Mouse (Mus musculus) neural tube, embryonic 13.5 days (tissue): ENCODE results near the gene Zglp1. TPM values are rescaled to one million over a fixed set of nuclear protein-coding genes. Genes with fewer than 3 reads are reported as not detected.

ENCODE experiments used
- ATAC-seq: fragments of 200-750 bp; cut with Nextera tagmentation; 2 replicates; pipeline ENCODE4 v1.8.0; 2017; ENCODE audit warnings: low read depth, mild to moderate bottlenecking, moderate TSS enrichment, moderate library complexity
- H3K27ac ChIP-seq: fragments of 300-500 bp; sonication (generic); replicated peaks from 2 replicates; pipeline ENCODE4 v1.5.1; 2015; ENCODE audit warnings: moderate library complexity, mild to moderate bottlenecking, inconsistent platforms
- H3K27me3 ChIP-seq: fragments of 300-500 bp; sonication (generic); 2 replicates; pipeline ENCODE4 v1.6.1; 2015; ENCODE audit warnings: mild to moderate bottlenecking, inconsistent platforms
- H3K36me3 ChIP-seq: fragments of 300-500 bp; sonication (generic); 2 replicates; pipeline ENCODE4 v1.6.1; 2015; ENCODE audit warnings: mild to moderate bottlenecking, inconsistent platforms
- H3K4me1 ChIP-seq: fragments of 300-500 bp; sonication (generic); replicated peaks from 2 replicates; pipeline ENCODE4 v1.6.1; 2015; ENCODE audit warnings: inconsistent platforms
- H3K4me2 ChIP-seq: fragments of 300-500 bp; sonication (generic); 2 replicates; pipeline ENCODE4 v1.6.1; 2015; ENCODE audit warnings: inconsistent platforms, mild to moderate bottlenecking, moderate library complexity
- H3K4me3 ChIP-seq: fragments of 300-500 bp; sonication (generic); 2 replicates; pipeline ENCODE4 v1.5.1; 2015; ENCODE audit warnings: mild to moderate bottlenecking, inconsistent platforms
- H3K9ac ChIP-seq: fragments of 300-500 bp; sonication (generic); 2 replicates; pipeline ENCODE4 v1.6.1; 2015; ENCODE audit warnings: moderate library complexity, mild to moderate bottlenecking, inconsistent platforms
- H3K9me3 ChIP-seq: fragments of 300-500 bp; sonication (generic); 2 replicates; pipeline ENCODE4 v1.6.1; 2016; ENCODE audit warnings: inconsistent platforms
- WGBS: fragments of 180-500 bp; shearing (Covaris S2); methylation state at CpG from one replicate; pipeline ENCODE4 v1.1.7; 2015; 5-methylcytosine and 5-hydroxymethylcytosine counted together
- polyA plus RNA-seq: library from polyadenylated mRNA; unstranded; fragments of >200 nt; fragmentation: Nextera tagmentation; extraction: Ambion mirVana; gene quantifications from 2 replicates; pipeline ENCODE4 v1.2.1, GENCODE M21; 2015

Gene Zglp1
- polyA plus RNA-seq, 1 experiment from 2014 or later: 1.4 TPM

DNA sequence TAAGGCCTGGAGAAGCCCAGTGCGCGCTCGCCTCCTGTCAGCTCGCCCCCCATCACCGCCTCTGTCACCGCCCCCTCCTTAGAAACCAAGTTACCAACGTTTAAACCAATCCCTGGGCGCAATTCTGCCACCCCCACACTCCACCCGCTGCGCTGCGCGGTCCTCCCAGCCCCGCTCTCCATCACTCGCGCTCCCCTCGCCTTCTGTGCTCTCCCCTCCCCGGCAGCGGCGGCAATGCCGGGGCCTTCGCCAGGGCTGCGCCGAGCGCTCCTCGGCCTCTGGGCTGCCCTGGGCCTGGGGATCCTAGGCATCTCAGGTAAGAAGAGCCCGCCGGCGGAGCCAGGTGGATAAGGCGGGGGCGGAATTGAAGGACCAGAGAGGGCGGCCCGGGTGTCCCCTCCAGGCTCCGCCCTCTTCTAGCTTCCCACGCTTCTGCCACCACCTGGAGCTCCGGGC is 35.0 kb downstream of the Zglp1 start, which contains the start of gene Icam5:
Gene Icam5, plus strand, starts transcription at position 178 of the 456 bp plus-strand sequence.
- ATAC-seq: peak; percentile 22
- Histone ChIP-seq H3K27me3 (peaks cover 98% of the 10 kb centered on the region), H3K27ac (no peak within 1 kb of the TSS), H3K9me3 (no peaks in the 10 kb centered on the region), H3K4me2 (peak within 1 kb of the TSS; percentile 75), H3K4me3 (peak within 1 kb of the TSS; percentile 43), H3K4me1 (peaks cover 72% of the 10 kb centered on the region), H3K9ac (peak within 1 kb of the TSS; percentile 63), H3K36me3 (no peaks in the 10 kb centered on the region)
- WGBS: under 1% methylated on average over 35 of the region's 35 CpGs

DNA sequence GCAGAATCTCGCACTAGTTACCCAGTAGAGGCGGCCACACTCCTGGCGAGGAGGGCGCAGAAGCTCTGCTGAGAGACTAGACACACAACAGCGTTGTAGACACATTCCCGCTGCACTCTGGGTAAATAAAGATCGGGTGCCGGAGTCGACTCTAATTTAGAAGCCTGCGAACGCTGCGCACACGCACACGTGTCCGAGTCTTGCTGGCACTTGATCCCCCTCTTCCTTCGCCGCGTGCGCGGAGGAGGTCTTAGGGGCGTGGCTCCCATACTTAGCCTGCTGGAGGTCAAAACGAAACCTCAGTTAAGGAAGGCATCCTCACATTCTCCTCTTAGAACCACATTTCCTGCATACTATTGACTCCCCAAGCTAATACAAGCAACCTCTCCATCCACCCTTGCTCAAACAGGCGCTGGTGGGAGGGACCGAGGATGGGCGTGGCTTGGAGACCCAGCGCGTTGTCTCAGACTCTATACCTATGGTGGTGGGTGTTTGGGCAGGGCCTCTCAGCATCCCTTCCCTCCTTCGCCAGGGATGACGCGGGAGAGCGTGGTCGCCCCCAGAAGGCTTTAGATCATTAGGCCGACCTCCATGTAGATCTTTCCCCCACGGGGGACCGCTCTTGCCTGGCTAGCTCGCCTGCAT is 35.5 kb downstream of the Zglp1 start:
- H3K36me3 ChIP-seq: no peaks in the 10 kb centered on the region
- no peak overlapping the region for H3K27ac ChIP-seq
- H3K27me3 ChIP-seq: peaks cover 98% of the 10 kb centered on the region
- H3K4me2 ChIP-seq: peak overlapping the region; percentile 75
- H3K9ac ChIP-seq: peak overlapping the region; percentile 63
- peak overlapping the region; percentile 43 for H3K4me3 ChIP-seq
- H3K4me1 ChIP-seq: peaks cover 67% of the 10 kb centered on the region
- ATAC-seq: peak; percentile 59
- under 1% methylated on average over 36 of the region's 36 CpGs for WGBS
- no peaks in the 10 kb centered on the region for H3K9me3 ChIP-seq

DNA sequence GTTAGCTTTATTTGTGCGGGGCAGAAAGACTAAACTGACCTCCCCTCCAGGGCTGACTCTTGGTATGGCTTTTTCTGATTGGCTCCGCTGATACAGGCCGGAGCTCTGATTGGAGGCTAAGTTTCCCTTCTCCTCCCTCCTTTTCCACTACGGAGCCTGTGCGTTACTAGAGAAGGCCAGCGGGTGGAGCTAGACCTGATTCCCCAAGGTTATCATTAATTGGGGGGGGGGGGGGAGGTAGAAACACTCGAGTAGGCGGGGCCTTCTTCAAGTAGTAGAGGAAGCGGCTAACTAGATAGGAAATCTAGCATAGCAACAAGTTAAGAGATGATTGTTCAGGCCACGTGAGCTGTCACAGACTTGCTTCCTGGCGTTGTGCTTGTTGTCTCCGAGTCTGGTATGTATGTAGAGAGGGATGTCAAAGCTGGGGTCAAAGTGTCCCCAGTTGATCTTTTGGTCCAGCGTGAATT is 36.1 kb downstream of the Zglp1 start:
- no peaks in the 10 kb centered on the region for H3K9me3 ChIP-seq
- peak overlapping the region; percentile 43 for H3K4me3 ChIP-seq
- H3K27ac ChIP-seq: no peak overlapping the region
- no peaks in the 10 kb centered on the region for H3K36me3 ChIP-seq
- H3K4me1 ChIP-seq: peaks cover 67% of the 10 kb centered on the region
- H3K27me3 ChIP-seq: peaks cover 98% of the 10 kb centered on the region
- ATAC-seq: peak; percentile 45
- H3K9ac ChIP-seq: 0 out of 2 replicates have a peak overlapping the region, but pooled peaks have one; percentile 63
- peak overlapping the region; percentile 75 for H3K4me2 ChIP-seq
- whole genome bisulfite sequencing: under 1% methylated on average over 13 of the region's 13 CpGs

DNA sequence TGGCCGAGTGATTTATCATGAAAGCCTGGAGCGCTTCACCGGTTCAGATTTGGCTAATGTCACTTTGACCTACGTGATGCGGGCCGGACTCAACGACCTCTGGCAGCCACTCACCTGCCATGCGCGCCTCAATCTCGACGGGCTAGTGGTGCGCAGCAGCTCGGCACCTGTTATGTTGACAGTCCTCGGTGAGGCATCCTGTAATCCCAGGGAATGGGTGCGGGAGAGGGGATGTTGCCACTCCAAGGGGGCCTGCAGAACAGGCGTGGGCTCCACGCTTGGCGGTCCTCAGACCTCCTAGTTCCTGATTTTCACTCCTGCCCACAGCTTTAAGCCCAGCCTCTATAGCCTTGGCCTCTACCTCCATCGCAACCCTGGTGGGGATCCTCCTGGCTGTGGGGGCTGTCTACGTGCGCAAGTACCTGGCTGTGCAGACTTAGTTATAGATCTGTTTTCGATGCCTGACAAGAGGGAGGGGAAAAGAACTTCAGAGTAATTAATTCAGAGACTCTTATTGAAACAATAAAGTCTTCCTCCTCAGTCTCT is 36.8 kb downstream of the Zglp1 start:
- 23% methylated on average over 22 of the region's 22 CpGs for WGBS
- Histone ChIP-seq H3K4me3 (0 out of 2 replicates have a peak overlapping the region, but pooled peaks have one; percentile 26), H3K9ac (no peak overlapping the region), H3K4me2 (peak overlapping the region; percentile 75), H3K4me1 (peaks cover 63% of the 10 kb centered on the region), H3K27me3 (peaks cover 98% of the 10 kb centered on the region), H3K27ac (no peak overlapping the region), H3K36me3 (no peaks in the 10 kb centered on the region), H3K9me3 (no peaks in the 10 kb centered on the region)
- ATAC-seq: no peak

DNA sequence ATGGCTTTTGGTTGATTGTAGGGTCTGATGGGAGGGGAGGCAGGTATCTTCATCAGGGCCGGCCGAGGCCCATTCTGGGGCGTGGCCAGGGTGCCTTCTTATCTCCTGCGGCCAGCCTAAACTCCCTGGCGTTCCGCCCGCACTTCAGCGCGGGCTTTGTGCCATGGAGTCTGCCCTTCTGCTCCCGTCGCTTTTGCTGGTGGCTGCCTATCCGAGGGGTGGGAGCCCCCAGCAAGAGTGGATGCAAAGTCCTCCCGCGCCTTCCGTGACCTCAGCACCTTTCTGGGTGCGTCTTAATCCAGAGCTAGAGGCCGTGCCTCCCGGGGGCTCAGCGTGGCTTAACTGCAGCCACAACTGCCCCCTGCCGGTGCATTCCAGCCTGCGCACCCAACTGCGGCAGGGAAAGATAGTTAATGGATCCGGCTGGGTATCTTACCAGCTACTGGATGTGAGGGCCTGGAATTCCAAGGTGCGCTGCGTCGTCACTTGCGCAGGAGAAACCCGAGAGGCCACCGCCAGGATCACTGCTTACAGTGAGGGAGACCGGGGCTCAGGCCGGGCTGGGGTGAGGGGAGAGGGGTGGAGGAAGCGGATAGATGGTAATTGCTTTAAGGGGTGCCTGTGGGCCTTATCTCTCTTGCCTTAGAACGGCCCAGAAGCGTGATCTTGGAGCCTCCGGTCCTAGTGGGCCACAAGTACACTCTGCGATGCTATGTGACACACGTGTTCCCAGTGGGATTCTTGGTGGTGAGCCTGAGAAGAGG is 37.4 kb downstream of the Zglp1 start, which contains the start of gene Icam4:
Gene Icam4, plus strand, starts transcription at position 83 of the 764 bp plus-strand sequence.
- no peak for ATAC-seq
- Histone ChIP-seq H3K9me3 (no peaks in the 10 kb centered on the region), H3K27me3 (peaks cover 92% of the 10 kb centered on the region), H3K4me2 (peak within 1 kb of the TSS; percentile 75), H3K4me3 (peak within 1 kb of the TSS; percentile 26), H3K9ac (0 out of 2 replicates have a peak within 1 kb of the TSS, but pooled peaks have one; percentile 43), H3K4me1 (peaks cover 56% of the 10 kb centered on the region), H3K27ac (no peak within 1 kb of the TSS), H3K36me3 (no peaks in the 10 kb centered on the region)
- WGBS: 4% methylated on average over 37 of the region's 37 CpGs

DNA sequence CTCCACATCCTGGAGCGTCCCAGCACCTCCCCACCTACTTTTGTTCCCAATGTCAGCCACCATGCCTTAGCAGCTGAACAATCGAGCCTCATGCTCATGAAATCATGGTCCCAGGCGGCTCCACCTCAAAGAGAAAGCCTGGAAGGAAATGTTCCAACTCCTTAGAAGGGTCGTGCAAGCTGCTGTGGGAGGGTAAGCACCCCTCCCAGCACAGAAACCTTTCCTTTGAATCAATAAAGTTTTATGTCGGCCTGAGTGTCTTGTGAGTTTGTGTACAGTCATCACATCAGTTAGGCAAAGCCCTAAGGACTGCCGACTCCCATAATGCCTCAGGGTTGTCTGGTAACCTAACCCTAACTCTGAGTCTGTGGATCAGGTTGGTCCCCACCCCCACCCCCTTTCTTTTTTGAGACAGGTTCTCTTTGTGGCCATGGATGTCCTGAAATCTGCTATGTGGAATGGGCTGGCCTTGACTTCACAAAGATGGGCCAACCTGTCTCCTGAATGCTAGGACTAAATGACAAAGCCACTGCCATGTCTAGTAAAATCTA is 38.3 kb downstream of the Zglp1 start:
- H3K27ac ChIP-seq: no peak overlapping the region
- no peak overlapping the region for H3K4me2 ChIP-seq
- 56% methylated on average over 6 of the region's 6 CpGs for WGBS
- ATAC-seq: no peak
- peaks cover 52% of the 10 kb centered on the region for H3K4me1 ChIP-seq
- H3K9me3 ChIP-seq: no peaks in the 10 kb centered on the region
- no peak overlapping the region for H3K4me3 ChIP-seq
- H3K27me3 ChIP-seq: peaks cover 84% of the 10 kb centered on the region
- no peak overlapping the region for H3K9ac ChIP-seq
- no peaks in the 10 kb centered on the region for H3K36me3 ChIP-seq

DNA sequence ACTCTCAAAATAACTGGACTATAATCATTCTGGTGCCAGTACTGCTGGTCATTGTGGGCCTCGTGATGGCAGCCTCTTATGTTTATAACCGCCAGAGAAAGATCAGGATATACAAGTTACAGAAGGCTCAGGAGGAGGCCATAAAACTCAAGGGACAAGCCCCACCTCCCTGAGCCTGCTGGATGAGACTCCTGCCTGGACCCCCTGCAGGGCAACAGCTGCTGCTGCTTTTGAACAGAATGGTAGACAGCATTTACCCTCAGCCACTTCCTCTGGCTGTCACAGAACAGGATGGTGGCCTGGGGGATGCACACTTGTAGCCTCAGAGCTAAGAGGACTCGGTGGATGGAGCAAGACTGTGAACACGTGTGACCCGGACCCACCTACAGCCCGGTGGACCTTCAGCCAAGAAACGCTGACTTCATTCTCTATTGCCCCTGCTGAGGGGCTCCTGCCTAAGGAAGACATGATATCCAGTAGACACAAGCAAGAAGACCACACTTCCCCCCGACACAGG is 39.1 kb downstream of the Zglp1 start:
- Histone ChIP-seq H3K9me3 (no peaks in the 10 kb centered on the region), H3K27ac (no peak overlapping the region), H3K9ac (no peak overlapping the region), H3K4me3 (no peak overlapping the region), H3K4me1 (peaks cover 44% of the 10 kb centered on the region), H3K36me3 (no peaks in the 10 kb centered on the region), H3K4me2 (no peak overlapping the region), H3K27me3 (peaks cover 76% of the 10 kb centered on the region)
- ATAC-seq: no peak
- 36% methylated on average over 8 of the region's 8 CpGs for WGBS

DNA sequence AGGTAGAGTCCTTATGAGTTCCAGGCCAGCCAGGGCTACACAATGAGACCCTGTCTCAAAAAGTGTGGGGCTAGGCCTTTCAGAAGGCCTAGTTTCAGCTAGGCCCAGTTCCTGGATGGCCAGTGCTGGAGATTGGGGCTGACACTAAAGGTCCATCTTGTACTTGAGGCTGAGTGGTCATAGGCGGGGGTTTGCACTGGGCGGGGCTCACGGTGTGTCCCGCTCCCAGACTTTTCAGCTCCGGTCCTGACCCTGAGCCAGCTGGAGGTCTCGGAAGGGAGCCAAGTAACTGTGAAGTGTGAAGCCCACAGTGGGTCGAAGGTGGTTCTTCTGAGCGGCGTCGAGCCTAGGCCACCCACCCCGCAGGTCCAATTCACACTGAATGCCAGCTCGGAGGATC is 40.0 kb downstream of the Zglp1 start:
- WGBS: 85% methylated on average over 12 of the region's 12 CpGs
- Histone ChIP-seq H3K27me3 (peaks cover 71% of the 10 kb centered on the region), H3K4me2 (no peak overlapping the region)

DNA sequence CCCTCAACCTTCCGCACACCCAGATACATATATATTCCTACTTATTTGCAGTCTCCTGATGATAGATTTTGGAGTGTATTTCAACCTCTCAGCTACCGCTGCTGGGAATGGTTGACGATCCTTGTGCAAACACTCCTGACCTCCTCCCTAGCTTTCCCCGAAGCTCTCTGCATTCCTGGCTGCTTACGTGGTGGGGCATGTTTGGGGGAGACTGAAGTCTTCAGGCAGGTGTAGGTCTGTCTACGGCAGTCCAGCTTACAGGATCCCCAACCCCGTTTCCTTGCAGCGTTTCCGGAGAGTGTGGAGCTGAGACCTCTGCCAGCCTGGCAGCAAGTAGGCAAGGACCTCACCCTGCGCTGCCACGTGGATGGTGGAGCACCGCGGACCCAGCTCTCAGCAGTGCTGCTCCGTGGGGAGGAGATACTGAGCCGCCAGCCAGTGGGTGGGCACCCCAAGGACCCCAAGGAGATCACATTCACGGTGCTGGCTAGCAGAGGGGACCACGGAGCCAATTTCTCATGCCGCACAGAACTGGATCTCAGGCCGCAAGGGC is 41.6 kb downstream of the Zglp1 start:
- peaks cover 23% of the 10 kb centered on the region for H3K4me1 ChIP-seq
- WGBS: 75% methylated on average over 19 of the region's 19 CpGs

More for the DNA sequence above, 40.0 kb downstream of the Zglp1 start:
- Histone ChIP-seq H3K9me3 (no peaks in the 10 kb centered on the region), H3K27ac (no peak overlapping the region), H3K4me1 (peaks cover 35% of the 10 kb centered on the region), H3K36me3 (no peaks in the 10 kb centered on the region), H3K9ac (no peak overlapping the region), H3K4me3 (no peak overlapping the region)
- no peak for ATAC-seq

DNA sequence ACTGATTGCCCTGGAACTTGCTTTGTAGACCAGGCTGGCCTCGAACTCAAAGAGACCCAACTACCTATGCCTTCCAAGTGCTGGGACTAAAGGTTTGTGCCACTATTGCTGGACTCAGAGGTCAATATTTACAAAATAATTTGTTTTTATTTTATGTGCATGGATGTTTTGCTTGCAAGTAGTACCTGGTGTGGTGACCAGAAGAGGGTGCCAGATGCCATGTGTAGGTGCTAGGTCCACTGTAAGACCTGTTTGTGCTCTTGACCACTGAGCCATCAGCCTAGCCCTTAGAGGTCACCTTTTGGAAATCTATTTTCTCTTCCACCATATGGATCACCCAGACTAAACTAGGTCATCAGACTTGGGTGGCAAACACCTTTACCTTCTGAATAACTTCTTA is 44.2 kb downstream of the Zglp1 start:
- Histone ChIP-seq H3K4me2 (no peak overlapping the region), H3K27me3 (peaks cover 51% of the 10 kb centered on the region), H3K9me3 (no peaks in the 10 kb centered on the region), H3K4me1 (peaks cover 5% of the 10 kb centered on the region), H3K9ac (no peak overlapping the region), H3K4me3 (no peak overlapping the region), H3K36me3 (no peaks in the 10 kb centered on the region), H3K27ac (no peak overlapping the region)
- ATAC-seq: no peak
- WGBS: 87% methylated on average over 1 of the region's 1 CpGs

More for the DNA sequence above, 41.6 kb downstream of the Zglp1 start:
- H3K27ac ChIP-seq: no peak overlapping the region
- H3K27me3 ChIP-seq: peaks cover 59% of the 10 kb centered on the region
- H3K9me3 ChIP-seq: no peaks in the 10 kb centered on the region
- no peak overlapping the region for H3K4me2 ChIP-seq
- H3K9ac ChIP-seq: no peak overlapping the region
- no peak for ATAC-seq
- no peaks in the 10 kb centered on the region for H3K36me3 ChIP-seq
- no peak overlapping the region for H3K4me3 ChIP-seq

DNA sequence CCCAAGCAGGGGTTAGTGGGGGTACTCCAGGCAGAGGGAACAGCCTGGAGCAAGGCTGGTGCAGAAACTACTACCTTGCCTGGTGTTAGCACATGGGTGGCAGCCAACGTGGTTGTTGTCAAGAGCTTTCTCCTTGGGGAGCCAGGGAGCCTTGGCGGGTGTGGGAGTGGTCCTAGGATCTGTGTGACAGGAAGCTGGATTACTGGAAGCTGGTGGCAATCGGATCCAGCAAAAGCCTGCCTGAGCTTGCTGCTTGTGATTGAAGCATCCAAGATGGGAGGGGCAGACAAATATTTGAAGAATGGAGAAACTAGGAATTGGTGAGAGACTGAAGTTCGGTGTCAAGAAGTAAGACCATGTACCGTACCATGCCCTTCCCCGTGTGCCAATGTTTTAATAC is 44.6 kb downstream of the Zglp1 start:
- 67% methylated on average over 6 of the region's 6 CpGs for WGBS
- no peaks in the 10 kb centered on the region for H3K9me3 ChIP-seq
- no peak overlapping the region for H3K4me2 ChIP-seq
- H3K9ac ChIP-seq: no peak overlapping the region
- no peaks in the 10 kb centered on the region for H3K36me3 ChIP-seq
- no peak for ATAC-seq
- no peak overlapping the region for H3K4me3 ChIP-seq
- 0 out of 2 replicates have a peak, but pooled peaks cover 1% of the 10 kb centered on the region for H3K4me1 ChIP-seq
- H3K27me3 ChIP-seq: peaks cover 51% of the 10 kb centered on the region
- H3K27ac ChIP-seq: no peak overlapping the region
